Mouse (Mus musculus): ENCODE data around the gene Olfr118.

- no peak for TF ChIP-seq CTCF (conservative IDR thresholded peaks at IDR 0.05; ENCODE audit: low read length)
- no peak for TF ChIP-seq POU5F1 (IDR thresholded peaks at IDR 0.05; ENCODE audit: borderline replicate concordance, low read length)
- no peak for TF ChIP-seq NANOG (IDR thresholded peaks at IDR 0.05; ENCODE audit: borderline replicate concordance, low read length)
Measured at GRCm38 (mm10) chr17:37721508-37721907, 54.7 kb downstream of the Olfr118 start, which contains the start of gene Olfr120.

All from E14TG2a.4 (cell line).